Mouse (Mus musculus) left cerebral cortex, adult 9 months (tissue): ENCODE results near the gene Alg5.
A peak's percentile ranks its signal among the peaks of the same experiment; 100 is the strongest.
"Not testable (repeated sequence)": the region's sequence is repeated elsewhere in the genome, so short reads cannot be mapped to it uniquely, and the experiment has no call there.

Experiments used
- DNase-seq, 2 experiments: peaks; one replicate each; pipeline ENCODE4 v3.0.0; 2022; ENCODE audit warnings: low spot score in 2 of 2

The Alg5 gene

DNA sequence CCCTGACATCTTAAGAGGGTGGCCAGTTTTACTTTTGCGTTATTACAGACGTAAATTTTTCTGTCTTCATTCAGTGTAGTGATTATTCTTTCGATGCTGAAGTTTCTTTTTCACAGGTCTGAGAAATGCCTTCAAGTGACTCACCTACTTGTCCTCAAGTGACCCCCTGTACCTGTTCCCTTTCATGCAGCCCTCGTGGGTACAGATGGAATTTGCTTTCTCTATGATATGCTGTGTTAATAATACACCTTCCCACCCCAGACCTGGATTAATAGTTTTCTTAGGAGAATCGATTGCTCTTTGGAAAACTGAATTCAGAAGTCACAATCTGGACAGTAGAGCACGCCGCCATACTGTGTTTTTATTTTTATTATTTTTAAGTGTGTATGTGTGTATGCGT is 2.0 kb downstream of the Alg5 start:
- no peak for DNase-seq

DNA sequence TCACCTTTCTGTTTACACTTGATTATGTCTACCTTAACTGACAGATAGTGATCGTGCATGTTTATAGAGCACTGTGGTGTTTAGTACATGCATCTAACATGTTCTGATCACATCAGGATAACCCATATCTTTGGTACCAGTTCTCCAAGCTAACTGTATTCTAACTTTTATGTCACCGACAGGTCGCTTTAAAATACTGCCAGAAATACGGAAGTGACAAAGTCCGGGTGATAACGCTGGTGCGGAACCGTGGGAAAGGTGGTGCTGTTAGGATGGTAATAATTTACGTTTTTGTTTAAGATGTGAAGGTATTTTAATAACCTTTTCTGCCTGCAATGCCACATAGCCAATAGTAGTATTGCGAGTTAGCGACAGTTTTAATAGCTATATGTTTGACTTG is 6.6 kb downstream of the Alg5 start:
- DNase-seq, result no peak

DNA sequence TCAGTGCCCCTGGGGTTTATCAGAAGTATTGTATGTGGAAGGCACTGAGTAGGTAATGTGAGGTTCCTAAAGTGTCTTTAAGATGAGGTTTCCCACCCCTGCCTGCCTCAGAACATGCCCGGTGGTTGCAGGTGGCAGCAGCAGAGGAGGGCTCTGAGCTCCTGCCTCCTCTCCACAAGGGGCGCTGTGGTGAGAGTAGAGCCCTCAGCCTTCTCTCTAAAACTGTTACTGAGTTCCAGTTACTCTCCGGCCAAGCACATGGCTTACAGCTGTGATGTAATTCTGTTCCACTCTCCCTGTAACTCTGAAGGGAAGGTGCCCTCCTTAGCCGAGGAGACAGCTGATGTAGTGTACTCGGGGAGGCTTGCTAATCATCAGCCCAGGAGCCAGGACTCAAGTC is 10.5 kb downstream of the Alg5 start:
- DNase-seq, result no peak

DNA sequence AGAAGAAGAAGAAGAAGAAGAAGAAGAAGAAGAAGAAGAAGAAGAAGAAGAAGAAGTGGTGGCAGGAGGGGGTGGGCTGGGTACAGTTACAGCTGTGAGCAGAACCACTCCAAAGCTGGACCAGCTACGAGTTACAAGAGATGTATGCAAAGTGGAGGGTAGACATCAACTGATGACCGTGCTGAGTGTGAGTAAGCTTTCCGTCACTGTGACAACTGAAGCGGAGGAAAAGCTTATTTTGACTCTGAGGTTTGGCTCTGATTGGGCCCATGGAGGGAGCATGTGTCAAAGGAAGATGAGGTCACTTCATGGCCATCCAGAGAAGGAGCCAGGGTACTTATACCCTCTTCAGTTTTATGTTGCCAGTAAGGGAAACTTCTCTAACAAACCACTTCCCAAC is 18.1 kb downstream of the Alg5 start:
- DNase-seq, result no peak

DNA sequence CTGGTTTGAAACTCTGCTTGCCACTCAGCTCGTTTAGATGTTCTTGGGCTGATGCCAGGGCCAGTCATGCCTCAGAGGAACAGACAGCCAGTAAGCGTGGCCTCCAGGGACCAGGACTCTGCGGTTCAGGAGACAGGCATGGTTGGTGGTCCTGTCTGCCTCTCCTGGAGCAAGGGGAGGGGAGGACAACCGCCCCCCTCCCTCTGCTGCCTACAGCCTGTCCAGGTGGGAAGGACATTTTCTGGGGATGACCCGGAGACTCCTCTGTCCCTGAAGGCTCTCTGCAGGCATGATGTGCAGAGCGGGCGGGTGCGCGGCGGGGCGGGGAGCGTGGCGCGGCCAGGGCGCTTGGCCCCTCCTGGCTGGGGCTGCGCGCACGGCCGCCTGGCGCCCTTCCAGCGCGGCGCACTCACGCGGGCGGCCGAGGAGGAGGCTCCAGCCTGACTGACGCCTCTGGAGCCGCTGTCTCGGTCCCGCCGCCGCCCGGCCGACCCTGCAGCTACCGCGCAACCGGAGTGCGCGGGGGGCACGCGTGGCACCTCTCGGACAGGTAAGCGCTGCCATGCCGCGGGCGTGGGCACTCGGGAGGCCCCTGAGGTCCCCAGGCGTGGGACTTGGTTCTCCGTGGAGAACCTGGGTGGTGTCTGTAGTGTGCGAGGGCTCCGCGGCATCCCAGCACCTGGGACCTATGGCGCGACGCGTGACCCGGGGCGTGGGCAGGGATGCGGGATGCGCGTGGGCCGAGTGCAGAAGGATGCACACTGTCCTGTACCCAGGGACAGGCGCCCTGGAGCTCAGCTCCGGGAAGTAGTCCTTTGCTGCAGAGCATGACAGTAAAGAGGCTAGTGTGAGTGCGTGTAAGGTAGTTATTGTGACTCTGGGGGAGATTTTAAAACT is 20.1 kb downstream of the Alg5 start, which contains the start of gene Smad9:
Gene Smad9, plus strand, starts transcription at position 438 of the 897 bp plus-strand sequence.
- DNase-seq, result peak in 1 of 2 experiments; percentile 60

DNA sequence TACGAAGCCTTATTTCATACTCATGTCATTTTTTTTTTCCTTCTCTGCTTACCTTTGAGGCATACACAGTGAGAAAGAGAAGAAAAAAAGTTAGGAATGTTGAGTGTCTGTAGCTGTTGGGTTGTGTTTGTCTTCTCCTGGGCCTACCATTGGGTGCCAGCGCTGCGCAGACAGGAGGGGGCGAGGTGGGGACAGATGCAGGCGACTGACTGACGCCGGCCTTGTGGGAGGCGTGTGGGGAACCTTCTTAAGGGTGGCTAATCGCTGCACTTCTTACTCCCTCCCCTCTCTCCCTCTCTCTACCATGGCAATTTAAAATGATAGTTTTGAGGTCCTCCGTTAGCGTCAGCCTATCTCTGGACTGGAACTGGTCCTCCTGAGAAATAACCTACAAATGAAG is 20.7 kb downstream of the Alg5 start:
- DNase-seq, result peak in 1 of 2 experiments; percentile 27

DNA sequence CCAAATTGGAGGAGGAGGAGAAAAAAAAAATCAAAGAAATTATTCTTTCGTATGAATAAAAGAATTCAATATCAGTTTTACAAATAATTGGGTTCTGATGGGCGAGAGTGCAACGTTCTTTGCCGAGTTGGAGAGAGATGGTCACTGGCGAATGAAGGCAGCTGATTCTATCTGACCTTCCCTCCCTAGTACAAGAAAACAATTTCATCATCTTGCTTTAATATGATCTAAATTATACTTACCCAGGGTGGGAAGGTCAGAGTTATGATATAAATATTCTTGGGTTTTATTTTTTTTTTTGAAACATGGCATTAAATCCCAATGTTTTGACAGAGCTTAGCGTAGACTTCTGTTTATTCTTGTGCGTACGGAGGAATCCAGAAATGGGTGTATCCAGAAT is 22.1 kb downstream of the Alg5 start:
- DNase-seq, result no peak

DNA sequence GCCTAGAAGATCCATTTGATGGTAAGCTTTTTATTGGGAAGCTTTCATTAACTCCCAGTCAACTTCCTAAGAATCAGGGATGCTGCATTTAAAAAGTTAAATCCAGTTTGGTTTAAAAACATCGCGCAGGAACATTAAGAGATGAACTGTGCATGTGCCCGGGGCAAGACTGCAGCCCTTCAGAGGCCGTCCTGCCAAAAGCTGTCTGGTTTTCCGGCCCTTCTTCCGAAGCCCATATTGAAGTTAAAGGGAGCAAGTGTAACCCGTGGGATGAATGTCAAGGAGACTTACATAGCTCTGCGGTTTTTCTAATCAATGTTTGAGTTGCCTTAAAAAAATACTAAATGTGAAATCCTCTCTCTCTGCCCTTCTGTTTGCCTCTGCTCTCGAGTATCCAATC is 23.9 kb downstream of the Alg5 start:
- DNase-seq, result no peak

DNA sequence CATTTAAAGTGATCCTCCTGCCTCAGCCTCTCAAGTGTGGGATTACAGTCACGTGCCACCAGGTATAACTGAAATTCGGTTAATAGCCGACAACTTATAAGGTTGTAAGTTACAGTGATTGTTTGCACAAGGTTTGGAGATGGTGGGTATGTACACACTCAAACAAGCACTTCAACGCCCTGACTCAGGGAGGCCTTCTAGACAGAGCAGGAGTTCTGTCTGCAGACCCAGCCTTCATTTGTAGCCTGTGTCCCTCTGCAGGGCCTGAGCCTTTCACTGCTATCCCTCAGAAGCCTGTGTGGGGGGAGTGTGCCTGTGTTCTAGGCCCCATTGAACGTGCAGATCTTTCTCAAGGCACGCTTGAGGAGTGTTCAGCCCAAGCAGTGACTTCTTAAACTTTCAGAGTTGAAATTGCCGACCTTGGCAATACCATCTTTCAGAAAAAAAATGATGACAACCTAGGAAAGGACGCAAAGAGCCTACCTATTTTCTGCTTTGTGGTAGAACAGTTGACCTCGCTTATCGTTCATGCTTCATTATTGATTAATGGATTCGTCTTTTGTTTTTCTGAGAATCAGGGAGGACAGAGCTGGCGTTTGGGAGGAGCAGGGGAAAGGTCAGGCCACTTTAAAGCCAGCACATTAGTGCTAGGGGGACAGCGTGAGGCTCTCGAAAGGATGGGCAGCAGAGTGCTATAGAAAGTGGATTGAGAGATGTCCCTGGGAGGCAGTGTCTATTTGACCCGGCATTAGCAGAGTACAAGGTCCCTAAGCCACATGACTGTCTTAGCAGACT is 25.2 kb downstream of the Alg5 start:
- no peak for DNase-seq

DNA sequence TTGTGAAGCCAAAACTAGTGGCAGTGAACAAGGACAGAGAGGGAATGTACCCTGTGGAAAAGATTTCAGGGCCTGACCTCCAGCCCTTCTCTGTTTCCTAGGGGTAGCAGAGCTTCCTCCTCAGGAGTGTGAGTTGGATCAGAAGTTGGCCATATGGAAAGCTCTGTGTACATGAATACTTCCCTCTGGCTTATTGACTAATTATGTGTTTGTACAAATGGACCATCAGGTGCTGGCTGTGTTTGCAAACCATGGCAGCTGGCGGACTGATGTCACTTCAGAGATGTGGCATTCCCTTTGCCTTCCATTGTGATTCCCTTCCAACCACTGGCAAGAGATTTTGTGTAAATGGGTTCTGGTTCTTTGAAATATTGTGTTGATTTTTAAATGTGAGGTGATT is 25.9 kb downstream of the Alg5 start:
- DNase-seq, result no peak

DNA sequence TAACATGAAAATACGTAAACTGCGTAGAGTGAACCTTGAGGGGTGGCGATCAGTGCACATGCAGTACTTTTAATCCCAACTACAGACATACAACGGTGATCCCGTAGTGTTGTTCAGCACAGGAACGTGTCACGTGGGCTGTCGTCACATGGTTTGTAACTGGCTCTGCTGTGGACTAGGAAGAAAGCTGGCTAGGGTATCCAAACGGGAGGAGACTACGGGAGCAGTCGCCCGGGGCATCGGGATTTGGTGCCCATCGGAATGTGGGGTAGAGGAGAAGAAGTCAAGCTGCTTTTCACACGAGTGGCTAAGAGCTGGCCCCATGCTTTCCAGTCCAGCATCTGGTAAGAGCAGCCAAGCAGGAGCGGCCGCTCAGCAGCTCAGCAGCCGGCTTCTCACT is 29.1 kb downstream of the Alg5 start:
- DNase-seq, result peak in 1 of 2 experiments; percentile 34

DNA sequence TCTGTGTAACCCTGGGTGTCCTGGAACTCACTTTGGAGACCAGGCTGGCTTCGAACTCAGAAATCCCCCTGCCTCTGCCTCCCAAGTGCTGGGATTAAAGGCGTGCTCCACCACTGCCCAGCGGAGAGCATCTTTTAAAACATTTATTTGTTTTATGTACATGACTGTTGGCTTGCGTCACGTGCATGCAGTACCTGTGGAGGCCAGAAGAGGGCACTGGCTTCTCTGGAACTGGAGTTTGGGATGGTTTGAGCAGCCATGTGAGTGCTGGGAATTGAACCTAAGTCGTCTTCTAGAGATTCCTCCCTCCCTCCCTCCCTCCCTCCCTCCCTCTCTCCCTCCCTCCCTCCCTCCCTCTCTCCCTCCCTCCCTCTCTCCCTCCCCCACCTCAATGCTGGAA is 30.2 kb downstream of the Alg5 start:
- not testable (repeated sequence) for DNase-seq

DNA sequence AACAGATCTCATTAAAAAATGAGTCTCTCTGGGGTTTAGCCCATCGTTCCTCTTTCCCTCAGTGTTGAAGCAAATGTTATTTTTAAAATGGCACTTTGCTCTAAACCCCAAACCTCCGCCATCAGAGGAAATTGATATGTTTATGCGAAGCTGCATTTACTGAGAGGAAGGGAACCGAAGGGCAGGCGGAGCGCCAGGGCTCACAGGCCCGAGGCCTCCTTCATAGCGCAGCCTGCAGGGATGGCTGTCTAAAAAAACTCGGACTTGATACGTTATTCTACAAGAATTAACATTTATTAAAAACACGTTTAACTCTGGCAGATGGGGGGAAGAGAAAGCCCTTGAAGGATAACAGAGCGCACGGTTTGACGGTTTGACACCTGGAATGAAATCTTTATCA is 30.7 kb downstream of the Alg5 start:
- DNase-seq, result no peak

DNA sequence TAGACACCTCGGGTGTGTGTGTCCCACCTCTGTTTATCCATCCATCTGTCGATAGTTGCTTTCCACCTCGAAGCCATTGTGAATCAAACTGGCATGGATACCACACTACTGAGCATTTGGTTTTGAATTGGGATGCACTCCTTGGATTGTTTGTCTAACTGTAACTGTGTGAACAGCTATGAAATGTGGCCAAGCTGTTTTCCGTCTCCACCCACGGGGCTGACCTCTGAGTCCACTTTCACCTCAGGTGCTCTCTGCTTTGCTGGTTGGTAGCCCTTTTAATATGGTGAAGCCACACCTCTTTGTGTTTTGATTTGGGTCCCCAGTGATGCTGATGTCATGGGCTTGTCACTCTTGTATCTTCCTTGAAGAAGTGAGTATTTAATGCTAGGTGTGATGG is 31.5 kb downstream of the Alg5 start:
- DNase-seq, result no peak

DNA sequence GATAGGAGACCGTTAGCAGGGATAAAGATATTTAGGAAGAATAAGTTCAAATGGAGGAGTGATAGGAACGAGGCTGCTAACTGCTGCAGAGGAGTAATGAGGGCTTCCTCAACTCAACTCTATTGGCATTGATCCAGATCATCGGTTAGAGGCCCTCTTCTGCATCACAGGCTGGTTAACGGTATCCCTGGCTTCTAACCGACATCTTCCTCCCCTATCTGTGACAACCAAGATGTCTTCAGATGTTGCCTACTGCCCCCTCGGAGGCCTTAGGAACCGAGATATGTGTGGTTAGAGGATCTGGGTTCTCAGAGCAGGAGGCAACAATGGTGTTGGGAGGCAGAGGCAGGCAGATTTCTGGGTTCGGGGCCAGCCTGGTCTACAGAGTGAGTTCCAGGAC is 33.3 kb downstream of the Alg5 start:
- DNase-seq, result no peak

DNA sequence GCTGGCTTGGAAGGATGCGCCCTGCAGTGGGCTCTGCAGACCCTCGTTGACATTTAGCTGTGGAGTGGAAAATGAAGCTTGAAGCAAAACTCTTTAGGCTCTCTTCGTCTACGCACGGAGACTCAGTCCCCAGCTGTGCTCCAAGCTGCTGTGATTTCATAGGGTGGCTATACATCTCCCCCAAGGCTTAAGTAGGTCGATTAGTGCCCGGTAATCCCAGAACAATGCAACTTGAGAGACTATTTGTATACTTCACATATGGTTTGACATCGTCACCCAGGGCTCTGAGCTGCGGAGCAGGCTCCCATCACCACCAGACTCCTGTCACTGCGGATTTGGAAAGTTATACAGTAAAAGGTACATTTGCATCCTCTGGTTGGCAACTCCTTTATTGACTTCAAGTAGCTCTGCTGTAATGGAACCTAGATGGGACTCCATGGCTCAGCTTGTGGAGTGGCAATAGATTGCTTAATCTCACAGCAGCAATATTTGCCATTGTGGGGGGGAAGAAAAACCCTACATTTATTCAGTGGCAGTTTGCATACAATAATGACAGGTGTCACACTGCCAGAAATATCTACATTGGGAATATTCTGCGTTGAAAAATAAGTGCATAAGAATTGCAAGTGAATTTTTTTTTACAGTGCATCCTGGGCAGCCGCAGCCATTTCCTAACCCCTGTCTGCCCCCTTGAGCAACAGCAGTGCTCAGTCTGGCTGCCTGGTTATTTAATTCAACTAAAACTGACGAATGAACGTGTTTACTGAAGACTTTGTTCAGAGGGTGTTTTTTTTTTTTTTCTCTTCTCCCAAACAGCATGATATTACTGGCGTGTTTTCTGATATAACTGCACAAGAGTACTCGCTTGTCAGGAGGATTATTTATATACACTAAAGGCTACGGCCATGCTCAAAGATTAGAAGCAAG is 34.3 kb downstream of the Alg5 start:
- DNase-seq, result no peak

DNA sequence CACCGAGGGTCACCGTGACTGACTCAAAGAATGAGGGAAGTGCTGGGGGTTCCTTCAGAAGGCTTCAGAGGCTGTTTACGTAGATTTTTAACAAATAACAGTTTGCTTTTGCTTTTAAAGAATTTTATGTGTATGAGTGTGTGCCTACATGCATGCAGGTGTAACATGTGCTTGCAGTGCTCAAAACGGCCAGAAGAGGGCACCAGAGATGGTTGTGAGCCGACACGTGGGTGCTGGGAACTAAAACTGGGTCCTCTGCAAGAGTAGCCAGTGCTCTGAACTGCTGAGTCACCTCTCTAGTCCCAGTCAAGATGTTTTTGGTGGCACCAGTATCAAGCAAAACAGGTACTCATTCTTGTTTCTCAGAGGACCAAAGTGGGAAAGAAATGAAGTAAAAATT is 38.3 kb downstream of the Alg5 start:
- DNase-seq, result no peak

DNA sequence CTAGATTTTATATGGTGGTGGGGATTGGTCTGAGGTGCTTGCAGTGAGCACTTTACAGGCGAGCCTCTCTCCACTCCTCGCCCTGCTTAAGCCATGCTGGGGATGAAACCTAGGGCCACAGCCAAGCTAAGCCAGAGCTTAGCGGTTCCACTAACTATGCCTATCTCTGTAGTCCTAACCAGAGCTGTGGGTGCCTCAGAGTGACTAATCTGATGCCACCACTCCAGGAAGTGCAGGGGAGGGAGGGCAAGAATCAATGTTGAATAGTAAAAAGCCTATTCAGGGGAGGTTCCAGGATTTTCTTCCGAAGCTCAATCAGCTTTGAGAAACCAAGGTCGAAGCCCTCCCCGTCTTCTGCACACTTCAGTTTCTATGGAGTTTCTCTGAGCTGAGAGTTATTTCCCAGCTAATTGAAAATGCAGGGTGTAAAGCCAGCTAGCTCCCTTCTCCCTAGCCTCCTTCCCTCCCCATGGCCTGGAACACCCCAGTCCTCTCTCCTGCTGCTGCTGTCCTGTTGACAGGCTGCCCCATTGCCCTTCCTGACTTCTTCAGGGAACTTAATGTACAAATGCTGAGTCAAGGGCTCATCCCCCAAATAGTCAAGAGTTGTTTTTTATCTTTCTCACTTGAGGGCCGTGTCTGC is 40.8 kb downstream of the Alg5 start:
- no peak for DNase-seq

DNA sequence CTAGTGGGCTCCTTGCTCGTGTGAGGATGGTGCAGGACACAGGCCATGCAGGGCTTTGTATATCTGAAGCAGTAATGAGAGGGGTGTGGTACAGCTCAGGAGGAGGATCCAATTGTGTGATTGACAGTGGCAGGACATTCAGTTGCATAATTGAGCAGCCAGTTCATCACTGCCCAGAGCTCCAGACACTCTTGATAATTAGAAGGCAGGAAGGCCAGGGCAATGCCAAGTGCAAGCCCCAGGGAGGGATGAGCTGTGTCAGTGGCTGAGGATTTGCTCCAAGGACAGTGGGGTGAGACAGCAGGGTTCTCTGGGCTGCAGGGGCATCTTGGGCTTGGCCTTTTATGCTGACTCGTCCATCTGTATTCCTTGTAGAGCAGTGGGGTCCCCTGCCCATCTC is 55.3 kb downstream of the Alg5 start:
- no peak for DNase-seq

DNA sequence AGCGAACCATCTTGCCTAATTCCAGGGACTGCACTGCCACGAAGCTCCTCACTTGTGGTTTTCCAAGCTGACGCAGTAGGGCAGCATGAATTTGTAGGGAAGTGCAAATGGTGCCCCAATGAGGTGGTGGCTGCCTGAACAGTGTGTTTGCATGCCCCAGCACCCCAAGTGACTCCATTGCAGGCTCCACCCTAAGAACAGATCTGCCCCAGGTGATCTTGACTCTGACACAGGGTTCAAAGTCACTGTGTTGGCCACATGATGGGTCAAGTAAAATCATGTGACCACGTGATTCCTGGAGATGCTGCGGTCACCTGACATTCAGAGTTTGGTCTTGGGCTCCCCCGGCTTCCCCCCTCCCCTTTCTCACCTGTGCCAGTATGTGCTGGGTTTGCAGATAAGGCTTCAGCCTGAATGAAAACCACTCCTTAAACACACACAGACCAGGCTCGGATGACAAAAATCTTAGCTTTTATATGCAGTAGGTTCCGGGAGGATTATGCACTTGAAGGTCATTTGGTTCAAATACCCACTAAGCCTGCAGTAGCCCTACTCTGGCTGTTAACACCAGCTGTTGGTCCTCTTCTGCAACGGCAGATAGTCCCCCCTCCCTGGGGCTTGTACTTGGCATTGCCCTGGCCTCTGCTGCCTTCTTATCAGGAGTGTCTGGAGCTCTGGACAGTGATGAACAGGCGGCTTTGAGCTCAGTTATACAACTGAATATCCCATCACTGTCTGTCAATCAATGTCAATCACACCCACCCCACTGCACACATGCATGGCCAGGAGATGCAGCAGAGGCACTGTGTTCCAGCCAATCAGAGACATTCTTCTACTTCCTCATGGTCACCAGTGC is 56.7 kb downstream of the Alg5 start:
- DNase-seq, result no peak
